Mouse (Mus musculus): Measurements from ENCODE around the gene Clip4. TPM values are rescaled to one million over a fixed set of nuclear protein-coding genes. Genes with fewer than 3 reads are reported as not detected.

Clip4 gene
- polyA plus RNA-seq, 1 experiment from 2014 or later = 15.3 TPM

GRCm38 (mm10) chr17:71782699-71783365 is 14.6 kb downstream of the Clip4 start:
- H3K27ac ChIP-seq (ENCODE audit: low read depth, low read length) = peak overlapping the region; percentile 87
- peaks cover 2% of the 10 kb centered on the region for H3K9me3 ChIP-seq (ENCODE audit: control insufficient read depth, low read length)
- H3K9ac ChIP-seq (ENCODE audit: low read depth, low read length) = peak overlapping the region; percentile 96
- H3K4me1 ChIP-seq (ENCODE audit: control insufficient read depth, insufficient read depth, low read depth, low read length) = peaks cover 10% of the 10 kb centered on the region
- ATAC-seq = peak; percentile 76
- peak overlapping the region; percentile 94 for H3K4me3 ChIP-seq (ENCODE audit: low read length)
- WGBS = under 1% methylated on average over 40 of the region's 59 CpGs
- H3K36me3 ChIP-seq (ENCODE audit: control insufficient read depth, insufficient read depth, low read length) = no peaks in the 10 kb centered on the region
- peak overlapping the region; percentile 82 for H3K4me2 ChIP-seq (ENCODE audit: low read length)
- no peaks in the 10 kb centered on the region for H3K27me3 ChIP-seq (replicated peaks; ENCODE audit: control insufficient read depth, insufficient read depth, low read length)

- H3K9me3 ChIP-seq (ENCODE audit: control insufficient read depth, low read length) = peaks cover 2% of the 10 kb centered on the region
- H3K4me2 ChIP-seq (ENCODE audit: low read length) = peak overlapping the region; percentile 82
- H3K27ac ChIP-seq (ENCODE audit: low read depth, low read length) = peak overlapping the region; percentile 25; the same call in 1 of the 2 replicates
- peaks cover 10% of the 10 kb centered on the region for H3K4me1 ChIP-seq (ENCODE audit: control insufficient read depth, insufficient read depth, low read depth, low read length)
- no peak; the same call in 1 of the 2 replicates for ATAC-seq
- H3K36me3 ChIP-seq (ENCODE audit: control insufficient read depth, insufficient read depth, low read length) = no peaks in the 10 kb centered on the region
- H3K4me3 ChIP-seq (ENCODE audit: low read length) = peak overlapping the region; percentile 94
- WGBS = 6% methylated on average over 10 of the region's 10 CpGs
- no peaks in the 10 kb centered on the region for H3K27me3 ChIP-seq (replicated peaks; ENCODE audit: control insufficient read depth, insufficient read depth, low read length)
- H3K9ac ChIP-seq (ENCODE audit: low read depth, low read length) = peak overlapping the region; percentile 96
Measured at GRCm38 (mm10) chr17:71783366-71783735, 15.1 kb downstream of the Clip4 start.

GRCm38 (mm10) chr17:71786456-71786855 is 18.2 kb downstream of the Clip4 start:
- Histone ChIP-seq H3K4me1 (ENCODE audit: control insufficient read depth, insufficient read depth, low read depth, low read length) (peaks cover 10% of the 10 kb centered on the region), H3K27ac (ENCODE audit: low read depth, low read length) (no peak overlapping the region), H3K9ac (ENCODE audit: low read depth, low read length) (no peak overlapping the region), H3K4me3 (ENCODE audit: low read length) (no peak overlapping the region), H3K9me3 (ENCODE audit: control insufficient read depth, low read length) (no peaks in the 10 kb centered on the region), H3K36me3 (ENCODE audit: control insufficient read depth, insufficient read depth, low read length) (peaks cover 2% of the 10 kb centered on the region), H3K27me3 (replicated peaks; ENCODE audit: control insufficient read depth, insufficient read depth, low read length) (no peaks in the 10 kb centered on the region), H3K4me2 (ENCODE audit: low read length) (no peak overlapping the region)
- no peak for ATAC-seq

- no peak overlapping the region for H3K27ac ChIP-seq (ENCODE audit: low read depth, low read length)
- H3K9ac ChIP-seq (ENCODE audit: low read depth, low read length) = no peak overlapping the region
- 84% methylated on average over 4 of the region's 4 CpGs for WGBS
- H3K36me3 ChIP-seq (ENCODE audit: control insufficient read depth, insufficient read depth, low read length) = peaks cover 11% of the 10 kb centered on the region
- H3K4me1 ChIP-seq (ENCODE audit: control insufficient read depth, insufficient read depth, low read depth, low read length) = no peaks in the 10 kb centered on the region
- no peaks in the 10 kb centered on the region for H3K27me3 ChIP-seq (replicated peaks; ENCODE audit: control insufficient read depth, insufficient read depth, low read length)
- no peaks in the 10 kb centered on the region for H3K9me3 ChIP-seq (ENCODE audit: control insufficient read depth, low read length)
- no peak for ATAC-seq
- no peak overlapping the region for H3K4me3 ChIP-seq (ENCODE audit: low read length)
- H3K4me2 ChIP-seq (ENCODE audit: low read length) = no peak overlapping the region
Measured at GRCm38 (mm10) chr17:71791109-71791508, 22.8 kb downstream of the Clip4 start.

- Histone ChIP-seq H3K27ac (ENCODE audit: low read depth, low read length) (no peak overlapping the region), H3K27me3 (replicated peaks; ENCODE audit: control insufficient read depth, insufficient read depth, low read length) (no peaks in the 10 kb centered on the region), H3K9me3 (ENCODE audit: control insufficient read depth, low read length) (no peaks in the 10 kb centered on the region), H3K4me1 (ENCODE audit: control insufficient read depth, insufficient read depth, low read depth, low read length) (no peaks in the 10 kb centered on the region), H3K4me3 (ENCODE audit: low read length) (no peak overlapping the region), H3K9ac (ENCODE audit: low read depth, low read length) (no peak overlapping the region), H3K36me3 (ENCODE audit: control insufficient read depth, insufficient read depth, low read length) (peaks cover 11% of the 10 kb centered on the region), H3K4me2 (ENCODE audit: low read length) (no peak overlapping the region)
- WGBS = 86% methylated on average over 4 of the region's 4 CpGs
- no peak for ATAC-seq
Measured at GRCm38 (mm10) chr17:71791622-71792021, 23.3 kb downstream of the Clip4 start.

- Histone ChIP-seq H3K9me3 (ENCODE audit: control insufficient read depth, low read length) (no peaks in the 10 kb centered on the region), H3K9ac (ENCODE audit: low read depth, low read length) (no peak overlapping the region), H3K4me3 (ENCODE audit: low read length) (no peak overlapping the region), H3K4me2 (ENCODE audit: low read length) (no peak overlapping the region), H3K36me3 (ENCODE audit: control insufficient read depth, insufficient read depth, low read length) (peaks cover 11% of the 10 kb centered on the region), H3K27me3 (replicated peaks; ENCODE audit: control insufficient read depth, insufficient read depth, low read length) (no peaks in the 10 kb centered on the region), H3K27ac (ENCODE audit: low read depth, low read length) (no peak overlapping the region), H3K4me1 (ENCODE audit: control insufficient read depth, insufficient read depth, low read depth, low read length) (no peaks in the 10 kb centered on the region)
- WGBS = 88% methylated on average over 15 of the region's 15 CpGs
- no peak for ATAC-seq
Measured at GRCm38 (mm10) chr17:71795521-71796205, 27.4 kb downstream of the Clip4 start.

GRCm38 (mm10) chr17:71803456-71803855 is 35.2 kb downstream of the Clip4 start:
- WGBS = 88% methylated on average over 6 of the region's 6 CpGs
- ATAC-seq = no peak

GRCm38 (mm10) chr17:71803876-71804275 is 35.6 kb downstream of the Clip4 start:
- WGBS = 94% methylated on average over 4 of the region's 4 CpGs
- H3K9ac ChIP-seq (ENCODE audit: low read depth, low read length) = no peak overlapping the region
- no peak overlapping the region for H3K4me2 ChIP-seq (ENCODE audit: low read length)
- H3K36me3 ChIP-seq (ENCODE audit: control insufficient read depth, insufficient read depth, low read length) = peaks cover 13% of the 10 kb centered on the region
- no peaks in the 10 kb centered on the region for H3K27me3 ChIP-seq (replicated peaks; ENCODE audit: control insufficient read depth, insufficient read depth, low read length)
- H3K4me3 ChIP-seq (ENCODE audit: low read length) = no peak overlapping the region
- no peaks in the 10 kb centered on the region for H3K9me3 ChIP-seq (ENCODE audit: control insufficient read depth, low read length)
- H3K27ac ChIP-seq (ENCODE audit: low read depth, low read length) = no peak overlapping the region
- H3K4me1 ChIP-seq (ENCODE audit: control insufficient read depth, insufficient read depth, low read depth, low read length) = no peaks in the 10 kb centered on the region
- ATAC-seq = no peak

More at GRCm38 (mm10) chr17:71803456-71803855, 35.2 kb downstream of the Clip4 start:
- Histone ChIP-seq H3K4me2 (ENCODE audit: low read length) (no peak overlapping the region), H3K4me3 (ENCODE audit: low read length) (no peak overlapping the region), H3K27me3 (replicated peaks; ENCODE audit: control insufficient read depth, insufficient read depth, low read length) (no peaks in the 10 kb centered on the region), H3K4me1 (ENCODE audit: control insufficient read depth, insufficient read depth, low read depth, low read length) (no peaks in the 10 kb centered on the region), H3K9me3 (ENCODE audit: control insufficient read depth, low read length) (no peaks in the 10 kb centered on the region), H3K27ac (ENCODE audit: low read depth, low read length) (no peak overlapping the region), H3K9ac (ENCODE audit: low read depth, low read length) (no peak overlapping the region), H3K36me3 (ENCODE audit: control insufficient read depth, insufficient read depth, low read length) (peaks cover 13% of the 10 kb centered on the region)

- Histone ChIP-seq H3K9me3 (ENCODE audit: control insufficient read depth, low read length) (no peaks in the 10 kb centered on the region), H3K4me1 (ENCODE audit: control insufficient read depth, insufficient read depth, low read depth, low read length) (no peaks in the 10 kb centered on the region), H3K4me2 (ENCODE audit: low read length) (no peak overlapping the region), H3K27me3 (replicated peaks; ENCODE audit: control insufficient read depth, insufficient read depth, low read length) (no peaks in the 10 kb centered on the region), H3K9ac (ENCODE audit: low read depth, low read length) (no peak overlapping the region), H3K27ac (ENCODE audit: low read depth, low read length) (no peak overlapping the region), H3K36me3 (ENCODE audit: control insufficient read depth, insufficient read depth, low read length) (peaks cover 5% of the 10 kb centered on the region), H3K4me3 (ENCODE audit: low read length) (no peak overlapping the region)
- 46% methylated on average over 8 of the region's 8 CpGs for WGBS
- ATAC-seq = peak; percentile 61; the same call in 1 of the 2 replicates
Measured at GRCm38 (mm10) chr17:71811070-71811469, 42.8 kb downstream of the Clip4 start.

Data from hindbrain, embryonic 16.5 days (tissue).